Mouse (Mus musculus) neural tube, embryonic 12.5 days (tissue): ENCODE results near the gene Krt17. TPM values are rescaled to one million over a fixed set of nuclear protein-coding genes. Genes with fewer than 3 reads are reported as not detected.
"Not testable (repeated sequence)": the region's sequence is repeated elsewhere in the genome, so short reads cannot be mapped to it uniquely, and the experiment has no call there.

Source experiments
- ATAC-seq: fragments of 200-750 bp; cut with Nextera tagmentation; 2 replicates; pipeline ENCODE4 v1.8.0; 2017; ENCODE audit warnings: low read depth, mild to moderate bottlenecking, moderate TSS enrichment, moderate library complexity; ENCODE audit not compliant: low FRiP score
- H3K27ac ChIP-seq: fragments of 300-500 bp; sonication (generic); 2 replicates; pipeline ENCODE4 v1.5.1; 2016
- H3K27me3 ChIP-seq: fragments of 300-500 bp; sonication (generic); replicated peaks from 2 replicates; pipeline ENCODE4 v1.6.1; 2016; ENCODE audit warnings: mild to moderate bottlenecking
- H3K36me3 ChIP-seq: fragments of 300-500 bp; sonication (generic); 2 replicates; pipeline ENCODE4 v1.6.1; 2016; ENCODE audit warnings: mild to moderate bottlenecking
- H3K4me1 ChIP-seq: fragments of 300-500 bp; sonication (generic); 2 replicates; pipeline ENCODE4 v1.6.1; 2016
- H3K4me2 ChIP-seq: fragments of 300-500 bp; sonication (generic); replicated peaks from 2 replicates; pipeline ENCODE4 v1.6.1; 2016; ENCODE audit warnings: mild to moderate bottlenecking
- H3K4me3 ChIP-seq: fragments of 300-500 bp; sonication (generic); 2 replicates; pipeline ENCODE4 v1.5.1; 2016
- H3K9ac ChIP-seq: fragments of 300-500 bp; sonication (generic); 2 replicates; pipeline ENCODE4 v1.6.1; 2016; ENCODE audit warnings: mild to moderate bottlenecking
- H3K9me3 ChIP-seq: fragments of 300-500 bp; sonication (generic); 2 replicates; pipeline ENCODE4 v1.6.1; 2016; ENCODE audit warnings: mild to moderate bottlenecking
- WGBS: fragments of 180-500 bp; shearing (Covaris S2); methylation state at CpG from one replicate; pipeline ENCODE4 v1.1.7; 2016; 5-methylcytosine and 5-hydroxymethylcytosine counted together
- polyA plus RNA-seq: library from polyadenylated mRNA; unstranded; fragments of >200 nt; fragmentation: Nextera tagmentation; extraction: Ambion mirVana; gene quantifications from 2 replicates; pipeline ENCODE4 v1.2.1, GENCODE M21; 2016

Krt17 gene
- polyA plus RNA-seq = 2.7 TPM in 2 replicates

DNA sequence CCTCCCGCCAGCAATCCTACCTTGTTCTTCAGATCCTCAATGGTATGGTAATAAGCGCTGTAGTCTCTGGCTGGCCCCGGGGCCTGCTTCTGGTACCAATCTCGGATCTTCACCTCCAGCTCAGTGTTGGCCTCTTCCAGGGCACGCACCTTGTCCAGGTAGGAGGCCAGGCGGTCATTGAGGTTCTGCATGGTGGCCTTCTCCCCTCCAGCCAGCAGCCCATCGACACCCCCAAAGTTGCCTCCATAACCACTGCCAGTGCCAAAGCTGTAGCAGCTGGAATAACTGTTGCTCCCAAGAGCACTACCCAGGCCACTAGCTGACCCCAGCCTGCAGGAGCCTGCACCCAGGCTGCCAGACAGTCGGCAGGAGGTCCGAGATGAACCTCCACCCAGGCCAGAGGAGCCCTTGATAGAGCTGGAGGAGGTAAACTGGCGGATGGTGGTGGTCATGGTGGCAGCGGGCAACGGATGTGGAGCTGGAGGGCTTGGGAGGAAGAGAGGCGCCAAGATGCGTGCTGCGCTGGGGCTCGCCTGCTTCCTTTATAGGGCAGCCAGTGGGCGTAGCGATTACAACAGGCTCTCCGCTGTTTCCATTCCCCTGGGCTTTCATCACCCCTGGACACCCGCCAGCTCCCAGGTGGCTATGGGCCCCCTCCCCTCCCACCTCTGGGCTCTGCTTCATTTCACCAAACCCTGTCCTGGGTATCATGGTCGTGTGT is at the start of gene Krt17:
Krt17 (minus strand) TSS at position 516 of the 721 bp plus-strand sequence.
- H3K9me3 ChIP-seq = no peaks in the 10 kb centered on the region
- ATAC-seq = no peak
- H3K4me2 ChIP-seq = no peak within 1 kb of the TSS
- no peaks in the 10 kb centered on the region for H3K36me3 ChIP-seq
- no peaks in the 10 kb centered on the region for H3K4me1 ChIP-seq
- no peak within 1 kb of the TSS for H3K9ac ChIP-seq
- 79% methylated on average over 21 of the region's 21 CpGs for WGBS
- no peak within 1 kb of the TSS for H3K27ac ChIP-seq
- no peaks in the 10 kb centered on the region for H3K27me3 ChIP-seq
- H3K4me3 ChIP-seq = no peak within 1 kb of the TSS

DNA sequence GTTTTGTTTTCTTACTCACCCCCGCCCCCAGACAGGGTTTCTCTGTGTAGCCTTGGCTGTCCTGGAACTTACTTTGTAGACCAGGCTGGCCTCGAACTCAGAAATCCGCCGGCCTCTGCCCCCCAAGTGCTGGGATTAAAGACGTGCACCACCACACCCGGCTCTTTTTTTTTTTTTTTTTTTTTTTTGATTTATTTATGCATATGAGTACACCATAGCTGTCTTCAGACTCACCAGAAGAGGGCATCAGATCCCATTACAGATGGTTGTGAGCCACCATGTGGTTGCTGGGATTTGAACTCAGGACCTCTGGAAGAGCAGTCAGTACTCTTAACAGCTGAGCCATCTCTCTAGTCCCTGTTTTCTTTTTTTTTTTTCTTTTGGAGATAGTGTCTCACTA is 47.8 kb upstream of the Krt17 start:
- not testable (repeated sequence) for H3K4me1 ChIP-seq, H3K9me3 ChIP-seq, H3K27me3 ChIP-seq, H3K4me3 ChIP-seq, ATAC-seq, H3K36me3 ChIP-seq, H3K9ac ChIP-seq, H3K27ac ChIP-seq, H3K4me2 ChIP-seq
- 94% methylated on average over 6 of the region's 6 CpGs for WGBS

DNA sequence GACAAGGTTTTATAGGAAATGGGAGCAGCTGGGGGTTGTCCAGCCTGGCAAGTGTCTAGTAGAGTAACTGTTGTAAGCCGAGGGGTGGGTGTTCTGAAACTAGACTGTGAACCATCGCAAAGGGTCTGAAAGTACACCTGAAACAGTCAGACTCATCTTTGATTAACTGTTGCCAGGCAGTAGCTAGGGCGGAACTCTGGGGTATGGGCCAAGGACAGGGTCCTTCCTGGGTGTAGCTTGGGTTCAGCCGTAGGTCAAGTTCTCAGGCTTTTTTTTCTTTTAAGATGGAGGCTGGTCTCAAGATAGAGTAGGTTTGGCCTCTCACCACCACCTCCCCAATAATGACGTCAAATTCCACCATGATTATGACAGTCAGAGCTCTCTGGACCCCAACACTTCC is 47.1 kb upstream of the Krt17 start:
- Histone ChIP-seq H3K36me3 (no peaks in the 10 kb centered on the region), H3K27ac (no peak overlapping the region), H3K9ac (no peak overlapping the region), H3K4me3 (no peak overlapping the region), H3K27me3 (no peaks in the 10 kb centered on the region), H3K4me2 (no peak overlapping the region), H3K4me1 (peaks cover 9% of the 10 kb centered on the region), H3K9me3 (no peaks in the 10 kb centered on the region)
- ATAC-seq = no peak
- WGBS = 86% methylated on average over 5 of the region's 5 CpGs

DNA sequence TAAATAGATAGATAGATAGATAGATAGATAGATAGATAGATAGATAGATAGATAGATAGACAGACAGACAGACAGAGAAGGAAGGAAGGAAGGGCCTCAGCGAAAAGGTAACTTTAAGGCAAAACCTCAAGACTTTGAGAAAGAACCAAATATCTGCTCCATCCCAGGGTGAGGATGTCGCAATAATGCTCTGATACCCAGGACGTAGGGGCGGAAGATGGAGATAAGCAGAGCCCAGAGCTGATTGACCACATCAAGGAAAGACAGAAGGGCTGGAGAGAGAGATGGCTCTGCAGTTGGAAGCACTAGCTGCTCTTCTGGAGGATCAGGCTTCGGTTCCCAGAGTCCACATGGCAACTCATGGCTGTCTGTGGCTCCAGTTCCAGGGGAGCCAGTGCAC is 40.5 kb upstream of the Krt17 start:
- Histone ChIP-seq H3K4me1 (no peaks in the 10 kb centered on the region), H3K36me3 (no peaks in the 10 kb centered on the region), H3K9me3 (no peaks in the 10 kb centered on the region), H3K27me3 (no peaks in the 10 kb centered on the region), H3K4me2 (no peak overlapping the region), H3K9ac (no peak overlapping the region), H3K4me3 (no peak overlapping the region), H3K27ac (no peak overlapping the region)
- ATAC-seq = no peak
- 89% methylated on average over 5 of the region's 5 CpGs for WGBS

DNA sequence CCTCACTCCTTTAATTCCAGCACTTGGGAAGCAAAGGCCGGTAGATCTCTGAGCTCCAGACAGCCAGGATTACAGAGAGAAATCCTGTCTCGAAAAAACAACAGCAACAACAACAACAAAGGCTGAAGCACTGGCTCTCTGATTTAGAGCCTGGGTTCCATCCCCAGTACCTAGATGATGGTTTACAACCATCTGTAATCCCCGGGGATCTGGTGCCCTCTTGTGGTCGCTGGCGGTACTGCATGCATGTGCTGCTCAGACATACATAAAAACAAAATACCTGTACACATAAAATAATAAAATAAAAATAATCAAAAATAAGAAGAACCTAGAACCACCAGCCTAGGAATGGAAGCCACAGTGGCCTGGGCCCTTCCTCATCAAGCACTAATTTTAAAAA is 39.5 kb upstream of the Krt17 start:
- H3K4me3 ChIP-seq = no peak overlapping the region
- WGBS = 9% methylated on average over 5 of the region's 5 CpGs
- H3K9ac ChIP-seq = no peak overlapping the region
- no peaks in the 10 kb centered on the region for H3K27me3 ChIP-seq
- no peak overlapping the region for H3K27ac ChIP-seq
- H3K4me1 ChIP-seq = no peaks in the 10 kb centered on the region
- H3K36me3 ChIP-seq = no peaks in the 10 kb centered on the region
- H3K9me3 ChIP-seq = no peaks in the 10 kb centered on the region
- ATAC-seq = no peak
- H3K4me2 ChIP-seq = no peak overlapping the region

DNA sequence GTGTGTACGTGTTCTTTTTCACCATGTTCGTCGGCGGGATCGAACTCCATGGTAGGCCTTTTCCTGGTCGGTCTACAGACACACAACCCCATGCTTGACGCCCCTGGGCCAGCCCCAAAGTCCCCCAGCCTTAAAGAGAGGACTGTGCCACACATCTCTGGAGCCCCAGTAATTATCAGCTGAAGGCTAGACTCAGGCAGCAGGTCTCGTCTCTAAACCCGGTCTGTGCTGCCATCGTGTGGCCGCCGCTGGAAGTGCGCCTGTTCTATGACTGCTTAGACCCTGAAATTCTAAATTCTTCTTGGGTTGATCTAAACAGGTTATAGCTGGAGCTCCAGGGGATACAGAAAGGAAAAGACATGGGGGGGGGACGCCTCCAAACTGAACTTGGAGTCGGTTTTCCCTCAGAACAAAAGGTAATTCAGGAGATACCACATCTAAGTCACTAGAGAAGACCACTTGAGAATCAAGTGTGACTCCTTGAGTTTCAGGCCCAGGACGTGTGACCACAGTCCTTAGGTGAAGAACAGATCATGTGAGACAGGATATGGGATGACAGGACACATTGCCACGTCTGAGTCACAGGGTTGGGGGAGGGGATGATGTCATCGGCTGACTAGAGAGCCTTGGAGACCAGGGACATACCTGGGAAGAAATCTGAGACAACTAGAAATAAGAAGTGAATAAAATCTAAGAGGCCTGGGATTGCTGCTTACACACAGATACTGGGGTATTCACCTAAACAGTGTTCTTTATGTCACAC is 37.6 kb upstream of the Krt17 start:
- peak; percentile 54; the same call in 1 of the 2 replicates for ATAC-seq
- H3K4me2 ChIP-seq = peak overlapping the region; percentile 45

DNA sequence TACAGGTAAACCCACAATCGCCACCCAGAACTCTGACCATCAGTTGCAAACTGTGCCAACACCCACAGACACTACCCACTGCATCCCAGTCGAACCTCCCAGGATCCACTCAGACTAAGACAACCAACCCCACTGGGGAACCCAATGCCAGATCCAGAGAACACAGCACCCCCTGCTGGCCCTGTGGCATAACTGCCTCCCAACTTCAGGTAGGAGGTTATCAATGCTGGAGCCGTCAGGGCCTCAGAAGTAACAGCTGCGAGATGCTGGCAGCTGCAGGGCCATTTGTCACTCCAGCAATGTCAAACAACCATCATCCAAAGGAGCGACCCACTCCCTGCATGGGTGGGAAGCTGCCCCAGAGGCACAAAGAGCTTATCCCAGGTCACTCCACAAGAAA is 37.0 kb upstream of the Krt17 start:
- Histone ChIP-seq H3K27me3 (no peaks in the 10 kb centered on the region), H3K27ac (no peak overlapping the region), H3K4me3 (no peak overlapping the region), H3K9me3 (no peaks in the 10 kb centered on the region), H3K4me2 (peak overlapping the region; percentile 45), H3K36me3 (no peaks in the 10 kb centered on the region), H3K4me1 (peaks cover 4% of the 10 kb centered on the region), H3K9ac (no peak overlapping the region)
- WGBS = 45% methylated on average over 5 of the region's 5 CpGs
- ATAC-seq = no peak

More for the DNA sequence above, 37.6 kb upstream of the Krt17 start:
- no peak overlapping the region for H3K4me3 ChIP-seq
- no peak overlapping the region for H3K9ac ChIP-seq
- H3K27me3 ChIP-seq = no peaks in the 10 kb centered on the region
- no peak overlapping the region for H3K27ac ChIP-seq
- H3K9me3 ChIP-seq = no peaks in the 10 kb centered on the region
- WGBS = 22% methylated on average over 18 of the region's 18 CpGs
- no peaks in the 10 kb centered on the region for H3K36me3 ChIP-seq
- H3K4me1 ChIP-seq = no peaks in the 10 kb centered on the region; the same call in 1 of the 2 replicates

DNA sequence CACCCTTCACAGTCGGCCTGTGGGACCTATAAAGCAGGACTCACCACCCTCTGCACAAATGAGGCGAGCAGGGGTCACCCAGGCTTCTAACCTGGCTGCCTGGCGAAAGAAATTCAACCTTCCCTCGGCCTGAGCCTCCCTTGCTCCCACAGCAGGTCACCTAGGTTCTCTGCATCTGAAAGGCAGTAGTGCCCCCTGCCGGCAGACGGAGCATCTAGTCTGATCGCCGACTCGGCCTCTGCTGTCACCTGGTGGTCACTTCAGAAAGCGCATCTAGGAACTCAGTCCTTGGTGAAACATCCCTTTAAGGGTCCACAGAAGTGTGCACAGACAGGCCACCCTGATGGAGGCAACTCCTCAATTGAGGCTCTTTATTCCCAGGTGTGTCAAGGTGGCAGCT is 34.5 kb upstream of the Krt17 start:
- Histone ChIP-seq H3K4me1 (peaks cover 4% of the 10 kb centered on the region), H3K36me3 (no peaks in the 10 kb centered on the region), H3K4me3 (no peak overlapping the region), H3K4me2 (0 out of 2 replicates have a peak overlapping the region, but pooled peaks have one; percentile 30), H3K27ac (no peak overlapping the region), H3K9ac (no peak overlapping the region), H3K9me3 (no peaks in the 10 kb centered on the region), H3K27me3 (no peaks in the 10 kb centered on the region)
- 2% methylated on average over 10 of the region's 10 CpGs for WGBS
- ATAC-seq = no peak

DNA sequence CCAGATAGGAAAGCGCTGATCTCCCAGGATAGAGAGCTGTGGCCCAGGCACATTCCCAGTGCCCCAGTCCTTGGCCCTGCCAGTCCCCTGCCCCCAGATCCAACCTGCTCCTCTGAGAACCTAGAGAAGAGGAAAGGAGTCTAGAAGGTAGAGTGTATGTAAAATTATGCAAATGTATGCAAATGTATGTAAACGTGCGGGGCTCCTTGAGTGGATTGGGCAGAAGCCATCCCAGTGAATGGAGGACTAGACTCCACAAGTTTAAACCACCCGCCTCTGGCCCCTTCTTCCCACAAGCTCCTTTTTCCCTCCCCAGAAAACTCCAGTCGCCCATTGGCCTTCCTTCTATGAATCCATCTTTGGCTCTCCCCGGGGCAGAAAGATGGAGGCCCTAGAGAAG is 32.1 kb upstream of the Krt17 start:
- H3K27ac ChIP-seq = no peak overlapping the region
- no peak overlapping the region for H3K4me3 ChIP-seq
- H3K4me2 ChIP-seq = no peak overlapping the region
- no peaks in the 10 kb centered on the region for H3K36me3 ChIP-seq
- 50% methylated on average over 6 of the region's 6 CpGs for WGBS
- no peaks in the 10 kb centered on the region for H3K9me3 ChIP-seq
- H3K9ac ChIP-seq = no peak overlapping the region
- ATAC-seq = no peak
- H3K27me3 ChIP-seq = no peaks in the 10 kb centered on the region
- peaks cover 4% of the 10 kb centered on the region for H3K4me1 ChIP-seq

DNA sequence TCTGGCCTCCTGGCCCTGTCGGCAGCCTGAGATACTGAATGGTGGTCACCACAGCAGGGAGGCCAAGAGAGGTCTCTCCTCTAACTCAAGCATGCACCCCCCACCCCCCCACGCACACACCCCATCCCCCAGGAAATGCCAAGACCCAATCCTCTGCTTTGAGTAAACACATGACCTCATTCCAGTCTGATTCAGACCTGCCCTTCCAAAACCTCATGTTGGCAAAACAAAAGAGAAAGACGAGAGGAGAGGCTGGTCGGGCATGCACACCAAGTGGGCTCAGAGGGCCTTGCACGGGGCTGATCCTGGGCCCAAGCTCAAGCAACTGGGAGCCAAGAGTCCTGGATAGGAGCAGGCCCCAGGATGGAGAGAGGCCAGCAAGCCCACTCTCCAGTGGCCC is 29.4 kb upstream of the Krt17 start:
- H3K4me3 ChIP-seq = no peak overlapping the region
- H3K9ac ChIP-seq = no peak overlapping the region
- peaks cover 4% of the 10 kb centered on the region for H3K4me1 ChIP-seq
- H3K27ac ChIP-seq = no peak overlapping the region
- H3K4me2 ChIP-seq = no peak overlapping the region
- H3K36me3 ChIP-seq = no peaks in the 10 kb centered on the region
- no peak for ATAC-seq
- no peaks in the 10 kb centered on the region for H3K27me3 ChIP-seq
- WGBS = 54% methylated on average over 5 of the region's 5 CpGs
- no peaks in the 10 kb centered on the region for H3K9me3 ChIP-seq

DNA sequence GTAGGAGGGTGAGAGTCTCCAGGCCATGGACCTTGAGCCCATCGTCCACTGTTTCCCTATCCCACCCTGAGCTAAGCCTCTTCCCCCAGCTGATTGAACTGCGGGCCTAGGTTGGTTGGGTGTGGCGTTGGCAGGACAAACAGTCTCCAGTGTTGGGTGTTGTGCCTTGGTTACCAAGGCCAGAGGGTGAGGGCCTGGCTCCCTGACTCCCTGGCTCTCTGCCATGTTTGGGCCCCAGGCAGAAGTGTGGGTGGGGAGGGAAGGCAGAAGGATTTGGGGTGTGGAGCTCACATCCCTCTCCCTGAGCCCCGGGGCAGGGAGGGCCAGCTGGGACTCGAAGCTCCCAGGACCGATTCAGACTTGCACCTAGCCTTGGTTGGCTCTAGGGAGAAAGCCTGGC is 28.1 kb upstream of the Krt17 start:
- WGBS = 89% methylated on average over 6 of the region's 6 CpGs
- no peak overlapping the region for H3K4me3 ChIP-seq
- no peak overlapping the region for H3K27ac ChIP-seq
- no peaks in the 10 kb centered on the region for H3K36me3 ChIP-seq
- no peak overlapping the region for H3K4me2 ChIP-seq
- H3K27me3 ChIP-seq = no peaks in the 10 kb centered on the region
- H3K4me1 ChIP-seq = peaks cover 4% of the 10 kb centered on the region; the same call in 1 of the 2 replicates
- H3K9me3 ChIP-seq = no peaks in the 10 kb centered on the region
- ATAC-seq = no peak
- H3K9ac ChIP-seq = no peak overlapping the region

DNA sequence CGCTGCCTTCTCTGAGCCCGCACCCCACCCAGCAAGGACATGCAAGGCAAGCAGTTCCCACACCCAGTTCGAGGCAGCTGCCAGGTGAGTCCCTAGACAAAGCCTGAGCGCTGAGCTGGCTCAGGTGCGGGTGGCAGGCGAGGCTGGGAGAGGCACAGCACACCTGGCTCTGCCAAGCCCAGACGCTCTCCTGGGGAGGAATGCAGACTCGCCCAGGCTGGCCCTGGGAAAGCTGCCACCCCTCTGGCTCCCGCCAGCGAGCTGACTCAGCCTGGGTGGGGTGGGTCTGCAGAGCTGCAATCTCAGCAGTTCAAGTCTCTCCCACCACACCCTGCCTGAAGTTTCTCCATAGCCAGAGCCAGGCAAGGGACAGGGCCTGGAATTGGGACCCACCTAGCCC is 26.2 kb upstream of the Krt17 start:
- Histone ChIP-seq H3K27ac (no peak overlapping the region), H3K9ac (no peak overlapping the region), H3K27me3 (no peaks in the 10 kb centered on the region), H3K4me1 (no peaks in the 10 kb centered on the region), H3K36me3 (no peaks in the 10 kb centered on the region), H3K9me3 (no peaks in the 10 kb centered on the region), H3K4me3 (no peak overlapping the region), H3K4me2 (no peak overlapping the region)
- ATAC-seq = no peak
- 35% methylated on average over 10 of the region's 10 CpGs for WGBS
